In the genomic region with DNA sequence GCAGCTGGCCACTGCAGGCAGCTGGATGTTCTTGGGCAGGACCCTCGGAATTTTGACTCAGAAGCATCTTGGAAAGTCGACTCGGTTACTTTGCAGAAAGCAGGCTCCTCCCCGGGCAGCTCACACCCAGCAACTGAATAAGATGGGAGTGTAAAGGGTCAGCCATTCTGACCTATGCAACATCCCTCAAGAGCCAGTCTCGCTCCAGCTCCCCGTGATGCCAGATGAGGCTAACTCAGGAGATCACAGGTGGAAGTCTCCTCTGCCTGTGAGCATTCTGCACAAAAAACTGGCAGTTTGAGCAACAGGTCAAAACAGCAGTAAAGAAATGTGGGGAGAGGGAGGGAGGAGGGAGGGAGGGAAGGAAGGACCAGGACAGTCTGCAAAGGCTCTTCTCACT, we compare ENCODE assay signal across 17 mouse cellular contexts.
"Had no signal": no experiment of that assay in that cellular context is flagged by ENCODE, and none has a peak within 500 bp of the region (broad histone marks: within the 10 kb centered on the region; RNA-seq: fewer than 3 reads in every experiment).

No protein-coding gene starts in this region.

- DNase-seq: kidney, adult 8-10 months; kidney, postnatal 36 days; layer of hippocampus, postnatal 36 days; liver, postnatal 0 days; right cerebral cortex, postnatal 25 days; spleen, adult 18-20 months; thymus, postnatal 25 days had no signal

- H3K9ac ChIP-seq: limb, embryonic 12.5 days; limb, embryonic 15.5 days; liver, embryonic 14.5 days; liver, postnatal 0 days; lung, embryonic 14.5 days; neural tube, embryonic 12.5 days; stomach, embryonic 15.5 days had no signal

- ATAC-seq: intestine, embryonic 16.5 days; liver, postnatal 0 days; lung, postnatal 0 days had no signal

- H3K9me3 ChIP-seq: limb, embryonic 15.5 days; stomach, embryonic 15.5 days had no signal

- H3K27ac ChIP-seq: limb, embryonic 12.5 days; limb, embryonic 15.5 days; liver, embryonic 14.5 days; macrophage; neural tube, embryonic 12.5 days; stomach, embryonic 15.5 days had no signal

- H3K4me3 ChIP-seq: limb, embryonic 12.5 days; limb, embryonic 15.5 days; neural tube, embryonic 12.5 days; stomach, embryonic 15.5 days had no signal

- H3K4me2 ChIP-seq: limb, embryonic 12.5 days; limb, embryonic 15.5 days; liver, embryonic 11.5 days; lung, embryonic 14.5 days; neural tube, embryonic 12.5 days; stomach, embryonic 15.5 days had no signal

- H3K4me1 ChIP-seq: stomach, embryonic 15.5 days had no signal

- H3K36me3 ChIP-seq: limb, embryonic 12.5 days; limb, embryonic 15.5 days; neural tube, embryonic 12.5 days; stomach, embryonic 15.5 days had no signal

- H3K27me3 ChIP-seq: neural tube, embryonic 12.5 days; stomach, embryonic 15.5 days had no signal
